Mouse (Mus musculus): Measurements from ENCODE around the gene Olfr767. TPM values are rescaled to one million over a fixed set of nuclear protein-coding genes. Genes with fewer than 3 reads are reported as not detected.
"Not testable (repeated sequence)": the region's sequence is repeated elsewhere in the genome, so short reads cannot be mapped to it uniquely, and the experiment has no call there.

The Olfr767 gene
- polyA plus RNA-seq (2017; shearing (Covaris generic)), result under 1 TPM in 2 of 3 experiments, not detected in 1; 0.10 to 0.16 TPM

DNA sequence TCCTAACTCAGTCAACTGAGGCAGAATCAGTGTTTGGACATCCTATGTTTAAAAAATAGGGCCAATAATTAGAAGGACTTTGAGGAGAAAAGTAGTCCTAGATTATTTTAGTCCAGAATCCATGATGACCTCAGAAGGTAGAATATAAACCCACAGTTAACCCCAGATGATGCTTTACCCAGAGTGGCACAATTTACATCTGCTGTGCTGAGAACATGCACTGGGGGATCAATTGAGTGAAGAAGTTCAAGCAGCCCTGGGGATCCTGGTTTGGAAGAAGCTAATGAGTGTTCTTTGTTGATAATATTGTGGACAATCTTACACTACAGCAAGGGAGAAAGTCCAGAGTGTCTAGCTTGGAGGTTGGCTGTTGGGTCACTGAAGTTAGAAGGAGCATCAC is at the start of gene Olfr767:
TSS of gene Olfr767 (minus strand) at position 101 of the 400 bp plus-strand sequence.
- ATAC-seq, result not testable (repeated sequence)

DNA sequence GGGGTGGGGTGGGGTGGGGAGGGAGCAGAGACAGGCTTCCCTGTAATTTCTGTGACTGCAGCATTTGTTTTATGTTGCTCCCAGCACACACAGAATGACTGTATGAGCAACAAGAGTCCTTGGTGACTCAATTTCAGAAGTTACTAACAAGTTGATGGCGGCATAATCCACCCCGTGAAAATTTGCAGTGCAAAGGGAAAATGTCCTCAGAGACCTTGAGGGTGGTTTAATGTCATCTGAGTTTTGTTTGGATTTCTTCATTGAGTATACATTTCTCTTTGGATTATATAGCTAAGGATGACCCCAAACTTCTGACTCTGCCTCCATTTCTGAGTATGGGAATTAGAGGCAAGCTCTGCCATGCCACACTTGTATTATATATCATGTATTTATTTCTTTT is 35.1 kb upstream of the Olfr767 start, which contains the start of gene Olfr769:
TSS of gene Olfr769 (minus strand) at position 101 of the 400 bp plus-strand sequence.
- no peak for ATAC-seq

DNA sequence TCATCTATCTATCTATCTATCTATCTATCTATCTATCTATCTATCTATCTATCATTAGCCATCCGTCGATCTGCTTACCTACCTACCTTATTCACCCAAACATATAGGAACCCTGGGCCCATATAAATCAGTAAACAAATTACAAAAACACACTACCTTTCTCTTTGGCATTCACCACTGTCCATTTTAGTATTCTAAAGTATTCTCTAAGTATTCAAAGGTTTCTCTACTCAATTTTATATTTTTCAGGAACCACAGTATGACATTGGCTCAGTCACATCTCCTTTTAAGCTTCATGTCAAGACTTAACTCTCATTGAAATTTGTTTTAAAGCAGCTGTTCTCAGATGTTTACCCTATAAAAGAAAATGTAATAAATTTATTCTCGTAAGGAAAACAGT is 32.4 kb upstream of the Olfr767 start:
- ATAC-seq, result no peak

DNA sequence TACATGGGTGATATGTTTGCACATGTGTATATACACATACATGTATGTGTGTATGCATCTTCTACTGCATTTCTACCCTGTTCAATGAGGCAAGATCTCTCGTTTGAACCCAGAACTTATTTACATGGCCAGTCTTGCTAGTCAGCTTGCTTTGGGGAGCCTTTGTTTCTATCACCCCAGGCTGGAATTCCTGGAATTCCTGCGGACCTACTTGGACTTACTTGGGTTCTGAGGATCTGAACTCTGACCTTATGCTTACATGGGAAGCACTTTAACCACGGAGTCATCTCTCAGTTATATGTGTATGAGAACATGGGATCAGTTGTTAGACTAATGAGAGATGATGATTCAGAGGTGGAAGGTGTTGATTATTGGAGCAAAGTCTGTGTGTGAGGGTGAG is 18.5 kb upstream of the Olfr767 start:
- no peak for ATAC-seq

DNA sequence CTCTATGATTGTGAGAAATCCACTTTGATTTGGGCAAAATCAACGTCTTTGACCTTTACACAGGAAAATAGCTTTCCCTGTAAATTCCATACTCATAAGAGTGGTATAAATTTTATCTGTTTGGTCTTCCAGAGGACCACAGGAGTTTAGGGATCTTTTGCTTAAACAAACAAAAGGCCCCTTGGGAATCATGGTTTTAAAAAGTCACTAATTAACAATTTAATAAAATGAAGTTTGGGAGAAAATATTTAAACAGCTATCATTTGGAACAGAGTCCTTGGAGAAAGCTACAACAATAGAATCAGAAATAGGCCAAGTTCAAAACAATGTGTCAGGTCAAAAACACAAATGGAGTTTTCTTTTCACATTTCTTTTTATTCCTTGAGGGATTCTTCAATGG is 16.6 kb upstream of the Olfr767 start, which contains the start of gene Olfr768:
TSS of gene Olfr768 (minus strand) at position 101 of the 400 bp plus-strand sequence.
- no peak for ATAC-seq

DNA sequence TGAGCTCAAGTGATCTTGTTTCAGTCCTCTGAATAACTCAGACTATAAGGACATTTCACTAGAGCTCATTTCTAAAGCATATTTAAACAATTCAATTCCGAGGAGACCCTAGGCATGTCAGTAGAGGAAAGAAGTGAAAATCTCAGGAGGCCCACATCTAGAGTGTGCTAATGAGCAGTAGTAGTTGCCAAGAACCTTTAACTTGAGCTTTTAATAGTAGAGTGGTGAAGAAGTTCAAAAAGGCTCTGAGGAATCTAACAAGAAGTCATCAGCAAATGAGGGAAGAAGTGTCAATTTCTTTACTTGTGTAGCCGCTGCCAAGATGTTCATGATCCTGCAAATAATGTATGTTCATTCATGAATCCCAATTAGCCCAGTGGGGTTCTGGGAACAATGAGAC is 13.8 kb downstream of the Olfr767 start, which contains the start of gene Olfr766-ps1:
TSS of gene Olfr766-ps1 (minus strand) at position 101 of the 400 bp plus-strand sequence.
- no peak for ATAC-seq

DNA sequence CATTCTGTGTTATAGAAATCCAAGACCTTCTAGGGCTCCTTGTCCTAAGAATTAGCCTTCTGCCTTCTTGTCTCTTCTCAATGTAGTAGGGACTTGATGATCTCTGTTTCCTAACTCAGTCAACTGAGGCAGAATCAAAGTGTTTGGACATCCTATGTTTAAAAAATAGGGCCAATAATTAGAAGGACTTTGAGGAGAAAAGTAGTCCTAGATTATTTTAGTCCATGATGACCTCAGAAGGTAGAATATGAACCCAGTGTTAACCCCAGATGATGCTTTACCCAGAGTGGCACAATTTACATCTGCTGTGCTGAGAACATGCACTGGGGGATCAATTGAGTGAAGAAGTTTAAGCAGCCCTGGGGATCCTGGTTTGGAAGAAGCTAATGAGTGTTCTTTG is 32.8 kb downstream of the Olfr767 start, which contains the start of gene Olfr765:
TSS of gene Olfr765 (minus strand) at position 101 of the 400 bp plus-strand sequence.
- ATAC-seq, result not testable (repeated sequence)

DNA sequence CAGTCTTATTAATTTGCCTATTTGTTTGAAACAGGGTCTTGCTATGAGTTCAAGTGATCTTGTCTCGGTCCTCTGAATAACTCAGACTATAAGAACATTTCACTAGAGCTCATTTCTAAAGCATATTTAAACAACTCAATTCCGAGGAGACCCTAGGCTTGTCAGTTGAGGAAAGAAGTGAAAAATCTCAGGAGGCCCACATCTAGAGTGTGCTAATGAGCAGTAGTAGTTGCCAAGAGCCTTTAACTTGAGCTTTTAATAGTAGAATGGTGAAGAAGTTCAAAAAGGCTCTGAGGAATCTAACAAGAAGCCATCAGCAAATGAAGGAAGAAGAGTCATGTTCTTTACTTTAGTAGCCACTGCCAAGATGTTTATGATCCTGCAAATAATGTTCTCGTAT is 42.9 kb downstream of the Olfr767 start, which contains the start of gene Olfr764-ps1:
TSS of gene Olfr764-ps1 (minus strand) at position 101 of the 400 bp plus-strand sequence.
- no peak for ATAC-seq

DNA sequence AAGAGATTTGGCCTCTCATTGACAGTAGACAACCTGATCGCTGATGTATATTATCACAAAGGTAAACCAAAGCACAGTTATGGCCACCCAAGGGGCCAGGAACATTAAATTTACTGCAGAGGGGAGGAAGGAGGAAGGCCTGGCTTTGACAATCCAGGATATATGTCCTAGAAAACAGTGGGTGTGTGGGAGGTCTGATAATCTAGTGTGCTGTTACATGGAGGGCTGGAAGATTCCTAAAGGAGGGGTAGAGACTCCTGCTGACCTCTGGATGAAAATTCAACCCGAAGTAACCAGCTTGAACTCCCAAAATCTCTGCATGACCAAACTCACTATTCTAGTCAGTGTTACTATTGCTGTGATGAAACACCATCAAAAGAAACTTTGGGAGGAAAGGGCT is 54.4 kb downstream of the Olfr767 start:
- ATAC-seq, result no peak

DNA sequence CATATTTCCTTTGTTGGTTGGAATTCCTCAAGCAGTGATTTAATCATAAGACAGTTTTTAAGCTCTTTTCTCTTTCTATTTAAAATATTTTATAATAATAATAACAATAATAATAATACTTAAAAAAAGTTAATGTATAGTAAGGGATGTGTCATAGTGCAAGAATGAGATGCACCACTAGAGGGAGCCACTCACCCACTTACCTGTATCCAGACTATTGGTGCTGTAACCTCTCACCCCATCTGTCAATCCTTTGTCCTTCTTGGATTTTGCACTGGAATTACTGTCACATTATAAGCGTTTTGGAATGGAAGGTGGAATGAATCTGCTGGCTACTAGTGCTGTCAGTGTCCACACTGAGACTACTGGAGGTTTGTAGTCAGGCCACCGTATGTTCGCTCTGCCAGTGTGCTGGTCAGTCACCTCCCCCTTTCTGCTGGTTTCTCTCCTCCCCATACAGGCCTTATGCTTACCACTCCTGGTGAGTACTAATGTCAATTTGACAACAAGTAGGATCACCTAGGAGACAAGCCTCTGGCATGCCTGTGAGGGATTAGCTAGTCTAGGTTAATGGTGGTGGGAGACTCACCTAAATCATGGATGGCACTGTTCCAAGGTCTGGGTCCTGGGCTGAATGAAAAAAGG is 56.6 kb downstream of the Olfr767 start:
- no peak for ATAC-seq

Other genes starting within 250 kb of the Olfr767 start
- gene Gdf11, start 191.2 kb downstream of the Olfr767 start, polyA plus RNA-seq (2017; shearing (Covaris generic)), result 1 to 10 TPM; 6.0 to 7.7 (median 7.3) TPM
- 1 to 10 TPM in 1 of 3 experiments, under 1 TPM in 1, not detected in 1; 0.58 to 2.0 TPM for gene Cd63, start 181.9 kb downstream of the Olfr767 start, polyA plus RNA-seq (2017; shearing (Covaris generic))
- gene Rdh5, start 160.0 kb downstream of the Olfr767 start, polyA plus RNA-seq (2017; shearing (Covaris generic)), result 10 to 100 TPM in 2 of 3 experiments, 1 to 10 TPM in 1; 5.1 to 12.9 (median 11.9) TPM
- 100 to 1,000 TPM; 196 to 255 (median 212) TPM for gene Bloc1s1, start 158.9 kb downstream of the Olfr767 start, polyA plus RNA-seq (2017; shearing (Covaris generic))
- 1 to 10 TPM; 3.6 to 5.1 (median 4.8) TPM for gene Itga7, start 149.1 kb downstream of the Olfr767 start, polyA plus RNA-seq (2017; shearing (Covaris generic))
- not detected for gene Mettl7b, start 121.9 kb downstream of the Olfr767 start, polyA plus RNA-seq (2017; shearing (Covaris generic))
- not detected for gene Olfr9, start 93.5 kb downstream of the Olfr767 start, polyA plus RNA-seq (2017; shearing (Covaris generic))
- not detected for gene Olfr763, start 72.1 kb downstream of the Olfr767 start, polyA plus RNA-seq (2017; shearing (Covaris generic))
- gene Olfr764-ps1, start 43.0 kb downstream of the Olfr767 start, polyA plus RNA-seq (2017; shearing (Covaris generic)), result not detected
- gene Olfr765, start 32.9 kb downstream of the Olfr767 start, polyA plus RNA-seq (2017; shearing (Covaris generic)), result not detected
- gene Olfr766-ps1, start 13.9 kb downstream of the Olfr767 start, polyA plus RNA-seq (2017; shearing (Covaris generic)), result not detected
- gene Olfr768, start 16.5 kb upstream of the Olfr767 start, polyA plus RNA-seq (2017; shearing (Covaris generic)), result not detected
- not detected for gene Olfr769, start 35.0 kb upstream of the Olfr767 start, polyA plus RNA-seq (2017; shearing (Covaris generic))
- gene Olfr770, start 56.1 kb upstream of the Olfr767 start, polyA plus RNA-seq (2017; shearing (Covaris generic)), result not detected
- not detected for gene Olfr771, start 81.8 kb upstream of the Olfr767 start, polyA plus RNA-seq (2017; shearing (Covaris generic))
- not detected for gene Olfr772, start 95.0 kb upstream of the Olfr767 start, polyA plus RNA-seq (2017; shearing (Covaris generic))
- gene Olfr773, start 104.5 kb upstream of the Olfr767 start, polyA plus RNA-seq (2017; shearing (Covaris generic)), result not detected
- not detected for gene Olfr774, start 153.3 kb upstream of the Olfr767 start, polyA plus RNA-seq (2017; shearing (Covaris generic))
- gene Olfr775, start 165.5 kb upstream of the Olfr767 start, polyA plus RNA-seq (2017; shearing (Covaris generic)), result not detected
- gene Olfr776, start 176.2 kb upstream of the Olfr767 start, polyA plus RNA-seq (2017; shearing (Covaris generic)), result not detected
- not detected for gene Olfr777, start 188.6 kb upstream of the Olfr767 start, polyA plus RNA-seq (2017; shearing (Covaris generic))
- gene Olfr780, start 235.2 kb upstream of the Olfr767 start, polyA plus RNA-seq (2017; shearing (Covaris generic)), result not detected
- gene Olfr781, start 245.9 kb upstream of the Olfr767 start, polyA plus RNA-seq (2017; shearing (Covaris generic)), result not detected

Measured in inflammation-experienced regulatory T-cells, adult 6 months (primary cell).